Mouse (Mus musculus) forebrain, embryonic 12.5 days (tissue): ENCODE measurements around the gene Ncbp1. TPM values are rescaled to one million over a fixed set of nuclear protein-coding genes. Genes with fewer than 3 reads are reported as not detected.

Source experiments
- ATAC-seq: fragments of 200-750 bp; cut with Nextera tagmentation; 2 replicates; pipeline ENCODE4 v1.8.0; 2017; ENCODE audit warnings: moderate TSS enrichment; ENCODE audit not compliant: low FRiP score
- H3K27ac ChIP-seq: fragments of 300-500 bp; sonication (generic); 2 replicates; pipeline ENCODE4 v1.5.1; 2016; ENCODE audit warnings: mild to moderate bottlenecking
- H3K27me3 ChIP-seq: fragments of 300-500 bp; sonication (generic); 2 replicates; pipeline ENCODE4 v1.6.1; 2016; ENCODE audit warnings: mild to moderate bottlenecking
- H3K36me3 ChIP-seq: fragments of 300-500 bp; sonication (generic); replicated peaks from 2 replicates; pipeline ENCODE4 v1.6.1; 2016; ENCODE audit warnings: mild to moderate bottlenecking
- H3K4me1 ChIP-seq: fragments of 300-500 bp; sonication (generic); 2 replicates; pipeline ENCODE4 v1.6.1; 2016
- H3K4me2 ChIP-seq: fragments of 300-500 bp; sonication (generic); 2 replicates; pipeline ENCODE4 v1.6.1; 2016; ENCODE audit warnings: mild to moderate bottlenecking, moderate library complexity
- H3K4me3 ChIP-seq: fragments of 300-500 bp; sonication (generic); replicated peaks from 2 replicates; pipeline ENCODE4 v1.5.1; 2016; ENCODE audit warnings: mild to moderate bottlenecking
- H3K9ac ChIP-seq: fragments of 300-500 bp; sonication (generic); 2 replicates; pipeline ENCODE4 v1.6.1; 2016; ENCODE audit warnings: mild to moderate bottlenecking
- H3K9me3 ChIP-seq: fragments of 300-500 bp; sonication (generic); 2 replicates; pipeline ENCODE4 v1.6.1; 2016
- WGBS: fragments of 180-500 bp; shearing (Covaris S2); methylation state at CpG from one replicate; pipeline ENCODE4 v1.1.7; 2016; 5-methylcytosine and 5-hydroxymethylcytosine counted together
- polyA plus RNA-seq: library from polyadenylated mRNA; unstranded; fragments of >200 nt; fragmentation: Nextera tagmentation; extraction: Ambion mirVana; gene quantifications from 2 replicates; pipeline ENCODE4 v1.2.1, GENCODE M21; 2016

The Ncbp1 gene
- polyA plus RNA-seq, 1 experiment from 2014 or later = 129 TPM

- H3K36me3 ChIP-seq = peaks cover 74% of the 10 kb centered on the region
These were observed 6.6 kb upstream of the Ncbp1 start for GRCm38 (mm10) chr4:46131791-46132190.

GRCm38 (mm10) chr4:46137629-46138286 is 655 bp upstream of the Ncbp1 start:
- Histone ChIP-seq H3K9me3 (no peaks in the 10 kb centered on the region), H3K9ac (peak overlapping the region; percentile 95), H3K4me1 (peaks cover 28% of the 10 kb centered on the region), H3K4me2 (peak overlapping the region; percentile 69), H3K36me3 (peaks cover 25% of the 10 kb centered on the region), H3K27ac (peak overlapping the region; percentile 99), H3K27me3 (no peaks in the 10 kb centered on the region), H3K4me3 (peak overlapping the region; percentile 88)
- ATAC-seq = peak; percentile 78
- WGBS = 9% methylated on average over 17 of the region's 17 CpGs

More at GRCm38 (mm10) chr4:46131791-46132190, 6.6 kb upstream of the Ncbp1 start:
- no peak overlapping the region for H3K9ac ChIP-seq
- H3K9me3 ChIP-seq = no peaks in the 10 kb centered on the region
- no peak overlapping the region for H3K4me2 ChIP-seq
- ATAC-seq = no peak
- peaks cover 2% of the 10 kb centered on the region for H3K4me1 ChIP-seq
- no peaks in the 10 kb centered on the region for H3K27me3 ChIP-seq
- H3K27ac ChIP-seq = no peak overlapping the region
- 87% methylated on average over 6 of the region's 6 CpGs for WGBS
- no peak overlapping the region for H3K4me3 ChIP-seq

GRCm38 (mm10) chr4:46144323-46144722 is 5.9 kb downstream of the Ncbp1 start:
- H3K27ac ChIP-seq = no peak overlapping the region
- no peaks in the 10 kb centered on the region for H3K27me3 ChIP-seq
- ATAC-seq = no peak
- H3K9me3 ChIP-seq = no peaks in the 10 kb centered on the region
- H3K4me1 ChIP-seq = peaks cover 16% of the 10 kb centered on the region
- H3K36me3 ChIP-seq = peaks cover 30% of the 10 kb centered on the region
- H3K4me3 ChIP-seq = no peak overlapping the region
- H3K4me2 ChIP-seq = no peak overlapping the region
- WGBS = 65% methylated on average over 3 of the region's 3 CpGs
- H3K9ac ChIP-seq = no peak overlapping the region

- Histone ChIP-seq H3K9me3 (no peaks in the 10 kb centered on the region), H3K9ac (no peak overlapping the region), H3K27me3 (no peaks in the 10 kb centered on the region), H3K27ac (no peak overlapping the region), H3K4me2 (no peak overlapping the region), H3K4me1 (no peaks in the 10 kb centered on the region), H3K36me3 (peaks cover 50% of the 10 kb centered on the region), H3K4me3 (no peak overlapping the region)
- 88% methylated on average over 1 of the region's 1 CpGs for WGBS
- ATAC-seq = no peak
These were observed 8.5 kb downstream of the Ncbp1 start for GRCm38 (mm10) chr4:46146881-46147280.

GRCm38 (mm10) chr4:46151903-46152544 is 13.6 kb downstream of the Ncbp1 start:
- no peaks in the 10 kb centered on the region for H3K9me3 ChIP-seq
- peaks cover 89% of the 10 kb centered on the region for H3K36me3 ChIP-seq

GRCm38 (mm10) chr4:46164027-46164426 is 25.6 kb downstream of the Ncbp1 start:
- H3K9me3 ChIP-seq = no peaks in the 10 kb centered on the region
- 88% methylated on average over 2 of the region's 2 CpGs for WGBS
- no peak overlapping the region for H3K4me3 ChIP-seq
- ATAC-seq = no peak
- no peaks in the 10 kb centered on the region for H3K27me3 ChIP-seq
- peaks cover 96% of the 10 kb centered on the region for H3K36me3 ChIP-seq
- no peak overlapping the region for H3K27ac ChIP-seq
- no peak overlapping the region for H3K9ac ChIP-seq
- H3K4me2 ChIP-seq = no peak overlapping the region
- H3K4me1 ChIP-seq = no peaks in the 10 kb centered on the region

More at GRCm38 (mm10) chr4:46151903-46152544, 13.6 kb downstream of the Ncbp1 start:
- Histone ChIP-seq H3K27ac (no peak overlapping the region), H3K9ac (no peak overlapping the region), H3K4me3 (no peak overlapping the region), H3K4me2 (no peak overlapping the region), H3K4me1 (no peaks in the 10 kb centered on the region), H3K27me3 (no peaks in the 10 kb centered on the region)
- no peak for ATAC-seq
- 92% methylated on average over 12 of the region's 12 CpGs for WGBS

GRCm38 (mm10) chr4:46165831-46166230 is 27.4 kb downstream of the Ncbp1 start:
- WGBS = 93% methylated on average over 5 of the region's 5 CpGs
- H3K36me3 ChIP-seq = peaks cover 97% of the 10 kb centered on the region
- H3K9me3 ChIP-seq = no peaks in the 10 kb centered on the region

GRCm38 (mm10) chr4:46171761-46172160 is 33.3 kb downstream of the Ncbp1 start:
- Histone ChIP-seq H3K4me1 (no peaks in the 10 kb centered on the region), H3K4me2 (no peak overlapping the region), H3K27me3 (no peaks in the 10 kb centered on the region), H3K36me3 (peaks cover 92% of the 10 kb centered on the region), H3K27ac (no peak overlapping the region), H3K9ac (no peak overlapping the region), H3K4me3 (no peak overlapping the region), H3K9me3 (no peaks in the 10 kb centered on the region)
- no peak for ATAC-seq
- WGBS = 94% methylated on average over 7 of the region's 7 CpGs

More at GRCm38 (mm10) chr4:46165831-46166230, 27.4 kb downstream of the Ncbp1 start:
- no peaks in the 10 kb centered on the region for H3K4me1 ChIP-seq
- H3K27me3 ChIP-seq = no peaks in the 10 kb centered on the region
- no peak overlapping the region for H3K4me3 ChIP-seq
- H3K4me2 ChIP-seq = no peak overlapping the region
- H3K9ac ChIP-seq = no peak overlapping the region
- H3K27ac ChIP-seq = no peak overlapping the region
- ATAC-seq = no peak

GRCm38 (mm10) chr4:46176313-46176712 is 37.9 kb downstream of the Ncbp1 start:
- Histone ChIP-seq H3K4me3 (no peak overlapping the region), H3K9me3 (no peaks in the 10 kb centered on the region), H3K27ac (no peak overlapping the region), H3K27me3 (no peaks in the 10 kb centered on the region), H3K36me3 (peaks cover 86% of the 10 kb centered on the region), H3K4me1 (no peaks in the 10 kb centered on the region), H3K9ac (no peak overlapping the region), H3K4me2 (no peak overlapping the region)
- WGBS = 75% methylated on average over 4 of the region's 4 CpGs
- no peak for ATAC-seq

GRCm38 (mm10) chr4:46177018-46177417 is 38.6 kb downstream of the Ncbp1 start:
- Histone ChIP-seq H3K9ac (no peak overlapping the region), H3K4me3 (no peak overlapping the region), H3K4me1 (no peaks in the 10 kb centered on the region), H3K27me3 (no peaks in the 10 kb centered on the region), H3K27ac (no peak overlapping the region), H3K9me3 (no peaks in the 10 kb centered on the region), H3K36me3 (peaks cover 86% of the 10 kb centered on the region), H3K4me2 (no peak overlapping the region)
- ATAC-seq = no peak
- WGBS = 87% methylated on average over 5 of the region's 5 CpGs

GRCm38 (mm10) chr4:46177496-46177895 is 39.1 kb downstream of the Ncbp1 start:
- 85% methylated on average over 7 of the region's 7 CpGs for WGBS

GRCm38 (mm10) chr4:46181168-46181567 is 42.8 kb downstream of the Ncbp1 start:
- no peaks in the 10 kb centered on the region for H3K27me3 ChIP-seq
- H3K4me2 ChIP-seq = no peak overlapping the region
- no peak overlapping the region for H3K9ac ChIP-seq
- no peak overlapping the region for H3K27ac ChIP-seq
- no peak overlapping the region for H3K4me3 ChIP-seq
- H3K36me3 ChIP-seq = peaks cover 88% of the 10 kb centered on the region
- H3K9me3 ChIP-seq = no peaks in the 10 kb centered on the region
- WGBS = 68% methylated on average over 6 of the region's 6 CpGs
- ATAC-seq = no peak
- no peaks in the 10 kb centered on the region for H3K4me1 ChIP-seq

More at GRCm38 (mm10) chr4:46177496-46177895, 39.1 kb downstream of the Ncbp1 start:
- Histone ChIP-seq H3K27me3 (no peaks in the 10 kb centered on the region), H3K9ac (no peak overlapping the region), H3K9me3 (no peaks in the 10 kb centered on the region), H3K4me1 (no peaks in the 10 kb centered on the region), H3K4me3 (no peak overlapping the region), H3K27ac (no peak overlapping the region), H3K36me3 (peaks cover 88% of the 10 kb centered on the region), H3K4me2 (no peak overlapping the region)
- ATAC-seq = no peak

- Histone ChIP-seq H3K27me3 (no peaks in the 10 kb centered on the region), H3K9me3 (no peaks in the 10 kb centered on the region), H3K9ac (no peak overlapping the region), H3K36me3 (peaks cover 81% of the 10 kb centered on the region), H3K4me3 (no peak overlapping the region), H3K27ac (no peak overlapping the region), H3K4me1 (no peaks in the 10 kb centered on the region), H3K4me2 (no peak overlapping the region)
- WGBS = 85% methylated on average over 7 of the region's 7 CpGs
- ATAC-seq = no peak
These were observed 43.8 kb downstream of the Ncbp1 start for GRCm38 (mm10) chr4:46182181-46182580.
